Mouse (Mus musculus) forelimb bud, embryonic 11.5 days (tissue): ENCODE measurements around the gene Osgin1.

Experiments used
- DNase-seq: peaks from one replicate; pipeline ENCODE4 v3.0.0-alpha.2; 2012; ENCODE audit warnings: low read depth, low spot score

Gene Osgin1

GRCm38 (mm10) chr8:119424199-119424733, 9.7 kb upstream of the Osgin1 start:
- DNase-seq = no peak

GRCm38 (mm10) chr8:119424740-119425139, 9.2 kb upstream of the Osgin1 start:
- DNase-seq = no peak

- no peak for DNase-seq
Measured at GRCm38 (mm10) chr8:119425533-119425932, 8.4 kb upstream of the Osgin1 start.

- no peak for DNase-seq
Measured at GRCm38 (mm10) chr8:119426069-119426735, 7.7 kb upstream of the Osgin1 start.

GRCm38 (mm10) chr8:119427634-119428349, 6.1 kb upstream of the Osgin1 start:
- no peak for DNase-seq

GRCm38 (mm10) chr8:119428350-119428740, 5.6 kb upstream of the Osgin1 start:
- DNase-seq = no peak

GRCm38 (mm10) chr8:119428766-119429327, 5.1 kb upstream of the Osgin1 start:
- no peak for DNase-seq

- no peak for DNase-seq
Measured at GRCm38 (mm10) chr8:119429552-119429951, 4.4 kb upstream of the Osgin1 start.

- DNase-seq = no peak
Measured at GRCm38 (mm10) chr8:119430250-119430649, 3.7 kb upstream of the Osgin1 start.

- DNase-seq = no peak
Measured at GRCm38 (mm10) chr8:119430690-119431089, 3.2 kb upstream of the Osgin1 start.

GRCm38 (mm10) chr8:119432372-119432771, 1.6 kb upstream of the Osgin1 start:
- DNase-seq = no peak

- DNase-seq = no peak
Measured at GRCm38 (mm10) chr8:119434569-119434968, 645 bp downstream of the Osgin1 start.

GRCm38 (mm10) chr8:119435527-119435926, 1.6 kb downstream of the Osgin1 start:
- DNase-seq = no peak

- DNase-seq = no peak
Measured at GRCm38 (mm10) chr8:119436331-119436730, 2.4 kb downstream of the Osgin1 start.

- no peak for DNase-seq
Measured at GRCm38 (mm10) chr8:119436933-119437332, 3.0 kb downstream of the Osgin1 start.

- DNase-seq = no peak
Measured at GRCm38 (mm10) chr8:119437506-119437905, 3.6 kb downstream of the Osgin1 start.

GRCm38 (mm10) chr8:119438876-119439275, 5.0 kb downstream of the Osgin1 start:
- no peak for DNase-seq

GRCm38 (mm10) chr8:119439424-119439823, 5.5 kb downstream of the Osgin1 start:
- no peak for DNase-seq

GRCm38 (mm10) chr8:119439893-119440249, 5.9 kb downstream of the Osgin1 start:
- no peak for DNase-seq

GRCm38 (mm10) chr8:119440250-119440951, 6.5 kb downstream of the Osgin1 start:
- peak; percentile 89 for DNase-seq

- no peak for DNase-seq
Measured at GRCm38 (mm10) chr8:119440952-119441270, 7.0 kb downstream of the Osgin1 start.

GRCm38 (mm10) chr8:119442013-119442412, 8.1 kb downstream of the Osgin1 start:
- no peak for DNase-seq
